Mouse (Mus musculus): Measurements from ENCODE around the gene Amy2a1. TPM values are rescaled to one million over a fixed set of nuclear protein-coding genes. Genes with fewer than 3 reads are reported as not detected.
"Not testable (repeated sequence)": the region's sequence is repeated elsewhere in the genome, so short reads cannot be mapped to it uniquely, and the experiment has no call there.

The Amy2a1 gene
- polyA plus RNA-seq (2012; rRNA removed): 0.29 and 0.32 TPM in 2 replicates

- not testable (repeated sequence) for H3K27ac ChIP-seq (ENCODE audit: insufficient read depth, low read length); H3K4me3 ChIP-seq (ENCODE audit: insufficient read depth, low read length); H3K4me1 ChIP-seq (ENCODE audit: control insufficient read depth, insufficient read depth, low read length)
Observed at GRCm38 (mm10) chr3:113532328-113532727, at the start of gene Amy2a1. Gene Amy2a1, minus strand, starts transcription at chr3:113532428.

GRCm38 (mm10) chr3:113574578-113574977 lies 42.4 kb upstream of the Amy2a1 start:
- no peak for TF ChIP-seq CTCF (IDR thresholded peaks at IDR 0.05; ENCODE audit: extremely low read depth, insufficient read depth, low read length)
- no peak for TF ChIP-seq POLR2A (IDR thresholded peaks at IDR 0.05; ENCODE audit: extremely low read depth, insufficient read depth, low read length)
- Histone ChIP-seq H3K4me3 (ENCODE audit: insufficient read depth, low read length) (no peak overlapping the region), H3K27ac (ENCODE audit: insufficient read depth, low read length) (no peak overlapping the region), H3K4me1 (ENCODE audit: control insufficient read depth, insufficient read depth, low read length) (no peaks in the 10 kb centered on the region)

- H3K27ac ChIP-seq (ENCODE audit: insufficient read depth, low read length): no peak overlapping the region
- no peaks in the 10 kb centered on the region for H3K4me1 ChIP-seq (ENCODE audit: control insufficient read depth, insufficient read depth, low read length)
- TF ChIP-seq POLR2A (IDR thresholded peaks at IDR 0.05; ENCODE audit: extremely low read depth, insufficient read depth, low read length) (no peak), CTCF (IDR thresholded peaks at IDR 0.05; ENCODE audit: extremely low read depth, insufficient read depth, low read length) (no peak)
- no peak overlapping the region for H3K4me3 ChIP-seq (ENCODE audit: insufficient read depth, low read length)
Observed at GRCm38 (mm10) chr3:113574138-113574537, 41.9 kb upstream of the Amy2a1 start.

GRCm38 (mm10) chr3:113572158-113572557 lies 39.9 kb upstream of the Amy2a1 start:
- Histone ChIP-seq H3K27ac (ENCODE audit: insufficient read depth, low read length) (no peak overlapping the region), H3K4me3 (ENCODE audit: insufficient read depth, low read length) (no peak overlapping the region), H3K4me1 (ENCODE audit: control insufficient read depth, insufficient read depth, low read length) (no peaks in the 10 kb centered on the region)
- no peak for TF ChIP-seq POLR2A (IDR thresholded peaks at IDR 0.05; ENCODE audit: extremely low read depth, insufficient read depth, low read length)
- TF ChIP-seq CTCF (IDR thresholded peaks at IDR 0.05; ENCODE audit: extremely low read depth, insufficient read depth, low read length): no peak

- no peak for TF ChIP-seq CTCF (IDR thresholded peaks at IDR 0.05; ENCODE audit: extremely low read depth, insufficient read depth, low read length)
- H3K4me1 ChIP-seq (ENCODE audit: control insufficient read depth, insufficient read depth, low read length): no peaks in the 10 kb centered on the region
- H3K4me3 ChIP-seq (ENCODE audit: insufficient read depth, low read length): no peak overlapping the region
- H3K27ac ChIP-seq (ENCODE audit: insufficient read depth, low read length): no peak overlapping the region
Observed at GRCm38 (mm10) chr3:113539692-113540091, 7.5 kb upstream of the Amy2a1 start.

Other genes starting within 250 kb of the Amy2a1 start
- 0.17 and 0.21 TPM in 2 replicates for gene Amy2a4, start 241.0 kb downstream of the Amy2a1 start, polyA plus RNA-seq (2012; rRNA removed)
- 0.17 and 0.21 TPM in 2 replicates for gene Amy2a3, start 208.4 kb downstream of the Amy2a1 start, polyA plus RNA-seq (2012; rRNA removed)
- gene Amy2a2, start 175.8 kb downstream of the Amy2a1 start, polyA plus RNA-seq (2012; rRNA removed): 0.17 and 0.21 TPM in 2 replicates
- gene Amy1, start 74.3 kb upstream of the Amy2a1 start, polyA plus RNA-seq (2012; rRNA removed): 56.8 and 61.0 TPM in 2 replicates
- gene Rnpc3, start 97.7 kb upstream of the Amy2a1 start, polyA plus RNA-seq (2012; rRNA removed): 36.9 and 41.6 TPM in 2 replicates